Mouse (Mus musculus) midbrain, embryonic 13.5 days (tissue): Measurements from ENCODE around the gene Agpat2. TPM values are rescaled to one million over a fixed set of nuclear protein-coding genes. Genes with fewer than 3 reads are reported as not detected.
A peak's percentile ranks its signal among the peaks of the same experiment; 100 is the strongest.

Source experiments
- ATAC-seq: fragments of 200-750 bp; cut with Nextera tagmentation; 2 replicates; pipeline ENCODE4 v1.8.0; 2017; ENCODE audit warnings: mild to moderate bottlenecking, moderate TSS enrichment, moderate library complexity
- H3K27ac ChIP-seq: fragments of 300-500 bp; sonication (generic); 2 replicates; pipeline ENCODE4 v1.5.1; 2015; ENCODE audit warnings: inconsistent platforms, mild to moderate bottlenecking, moderate library complexity
- H3K27me3 ChIP-seq: fragments of 300-500 bp; sonication (generic); 2 replicates; pipeline ENCODE4 v1.6.1; 2015; ENCODE audit warnings: mild to moderate bottlenecking, inconsistent platforms
- H3K36me3 ChIP-seq: fragments of 300-500 bp; sonication (generic); 2 replicates; pipeline ENCODE4 v1.6.1; 2015; ENCODE audit warnings: mild to moderate bottlenecking, inconsistent platforms
- H3K4me1 ChIP-seq: fragments of 300-500 bp; sonication (generic); replicated peaks from 2 replicates; pipeline ENCODE4 v1.6.1; 2015; ENCODE audit warnings: inconsistent platforms
- H3K4me2 ChIP-seq: fragments of 300-500 bp; sonication (generic); replicated peaks from 2 replicates; pipeline ENCODE4 v1.6.1; 2015; ENCODE audit warnings: moderate library complexity, mild to moderate bottlenecking, inconsistent platforms
- H3K4me3 ChIP-seq: fragments of 300-500 bp; sonication (generic); replicated peaks from 2 replicates; pipeline ENCODE4 v1.5.1; 2015; ENCODE audit warnings: mild to moderate bottlenecking, inconsistent platforms
- H3K9ac ChIP-seq: fragments of 300-500 bp; sonication (generic); replicated peaks from 2 replicates; pipeline ENCODE4 v1.6.1; 2015; ENCODE audit warnings: mild to moderate bottlenecking, inconsistent platforms
- H3K9me3 ChIP-seq: fragments of 300-500 bp; sonication (generic); 2 replicates; pipeline ENCODE4 v1.6.1; 2016; ENCODE audit warnings: mild to moderate bottlenecking, inconsistent platforms
- WGBS: fragments of 180-500 bp; shearing (Covaris S2); methylation state at CpG from one replicate; pipeline ENCODE4 v1.1.7; 2015; 5-methylcytosine and 5-hydroxymethylcytosine counted together
- polyA plus RNA-seq: library from polyadenylated mRNA; unstranded; fragments of >200 nt; fragmentation: Nextera tagmentation; extraction: Ambion mirVana; gene quantifications from 2 replicates; pipeline ENCODE4 v1.2.1, GENCODE M21; 2015

Gene Agpat2
- polyA plus RNA-seq, 1 experiment from 2014 or later = 5.3 TPM

GRCm38 (mm10) chr2:26561351-26562016 lies 42.7 kb downstream of the Agpat2 start:
- Histone ChIP-seq H3K4me3 (no peak overlapping the region), H3K4me2 (no peak overlapping the region), H3K27me3 (no peaks in the 10 kb centered on the region), H3K36me3 (no peaks in the 10 kb centered on the region), H3K27ac (no peak overlapping the region), H3K9ac (0 out of 2 replicates have a peak overlapping the region, but pooled peaks have one; percentile 25), H3K4me1 (peaks cover 16% of the 10 kb centered on the region), H3K9me3 (no peaks in the 10 kb centered on the region)
- WGBS = 43% methylated on average over 6 of the region's 6 CpGs
- ATAC-seq = peak; percentile 81

GRCm38 (mm10) chr2:26560506-26560905 lies 43.7 kb downstream of the Agpat2 start:
- ATAC-seq = no peak
- Histone ChIP-seq H3K9ac (no peak overlapping the region), H3K4me3 (no peak overlapping the region), H3K9me3 (no peaks in the 10 kb centered on the region), H3K4me2 (no peak overlapping the region), H3K4me1 (peaks cover 16% of the 10 kb centered on the region), H3K27me3 (no peaks in the 10 kb centered on the region), H3K27ac (no peak overlapping the region), H3K36me3 (no peaks in the 10 kb centered on the region)
- 76% methylated on average over 5 of the region's 5 CpGs for WGBS

GRCm38 (mm10) chr2:26556535-26556993 lies 47.7 kb downstream of the Agpat2 start:
- Histone ChIP-seq H3K9me3 (no peaks in the 10 kb centered on the region), H3K27me3 (no peaks in the 10 kb centered on the region), H3K4me1 (peaks cover 15% of the 10 kb centered on the region), H3K4me3 (no peak overlapping the region), H3K27ac (no peak overlapping the region), H3K36me3 (no peaks in the 10 kb centered on the region), H3K9ac (no peak overlapping the region), H3K4me2 (no peak overlapping the region)
- ATAC-seq = no peak
- 63% methylated on average over 4 of the region's 4 CpGs for WGBS

- peaks cover 5% of the 10 kb centered on the region for H3K4me1 ChIP-seq
- ATAC-seq = no peak
- WGBS = 88% methylated on average over 4 of the region's 4 CpGs
These were observed 49.1 kb downstream of the Agpat2 start for GRCm38 (mm10) chr2:26555076-26555475.

GRCm38 (mm10) chr2:26553904-26554303 lies 50.3 kb downstream of the Agpat2 start:
- Histone ChIP-seq H3K27me3 (no peaks in the 10 kb centered on the region), H3K27ac (no peak overlapping the region), H3K9ac (no peak overlapping the region), H3K4me1 (peaks cover 6% of the 10 kb centered on the region; the same call in 1 of the 2 replicates), H3K36me3 (no peaks in the 10 kb centered on the region), H3K4me2 (no peak overlapping the region), H3K4me3 (no peak overlapping the region), H3K9me3 (no peaks in the 10 kb centered on the region)
- WGBS = 88% methylated on average over 9 of the region's 9 CpGs
- ATAC-seq = no peak

More at GRCm38 (mm10) chr2:26555076-26555475, 49.1 kb downstream of the Agpat2 start:
- H3K9ac ChIP-seq = no peak overlapping the region
- no peak overlapping the region for H3K27ac ChIP-seq
- H3K9me3 ChIP-seq = no peaks in the 10 kb centered on the region
- H3K4me2 ChIP-seq = no peak overlapping the region
- H3K27me3 ChIP-seq = no peaks in the 10 kb centered on the region
- no peaks in the 10 kb centered on the region for H3K36me3 ChIP-seq
- no peak overlapping the region for H3K4me3 ChIP-seq

- WGBS = 92% methylated on average over 2 of the region's 2 CpGs
- Histone ChIP-seq H3K4me1 (peaks cover 15% of the 10 kb centered on the region; the same call in 1 of the 2 replicates), H3K9ac (no peak overlapping the region), H3K27me3 (no peaks in the 10 kb centered on the region), H3K4me3 (no peak overlapping the region), H3K9me3 (no peaks in the 10 kb centered on the region), H3K36me3 (no peaks in the 10 kb centered on the region), H3K4me2 (no peak overlapping the region), H3K27ac (no peak overlapping the region)
- ATAC-seq = no peak
These were observed 52.2 kb downstream of the Agpat2 start for GRCm38 (mm10) chr2:26552066-26552465.

GRCm38 (mm10) chr2:26551446-26551845 lies 52.8 kb downstream of the Agpat2 start:
- no peaks in the 10 kb centered on the region for H3K9me3 ChIP-seq
- H3K36me3 ChIP-seq = no peaks in the 10 kb centered on the region
- H3K4me3 ChIP-seq = no peak overlapping the region
- ATAC-seq = no peak
- H3K4me1 ChIP-seq = peaks cover 17% of the 10 kb centered on the region; the same call in 1 of the 2 replicates
- 72% methylated on average over 8 of the region's 8 CpGs for WGBS
- H3K27ac ChIP-seq = no peak overlapping the region
- no peak overlapping the region for H3K9ac ChIP-seq
- no peak overlapping the region for H3K4me2 ChIP-seq
- H3K27me3 ChIP-seq = no peaks in the 10 kb centered on the region

GRCm38 (mm10) chr2:26550777-26551176 lies 53.4 kb downstream of the Agpat2 start:
- Histone ChIP-seq H3K9ac (no peak overlapping the region), H3K27ac (no peak overlapping the region), H3K27me3 (no peaks in the 10 kb centered on the region), H3K4me2 (no peak overlapping the region), H3K9me3 (no peaks in the 10 kb centered on the region), H3K4me1 (peaks cover 17% of the 10 kb centered on the region; the same call in 1 of the 2 replicates), H3K4me3 (no peak overlapping the region), H3K36me3 (no peaks in the 10 kb centered on the region)
- no peak for ATAC-seq
- 89% methylated on average over 3 of the region's 3 CpGs for WGBS

- H3K27ac ChIP-seq = no peak overlapping the region
- 79% methylated on average over 3 of the region's 3 CpGs for WGBS
- no peak overlapping the region for H3K4me2 ChIP-seq
- H3K9me3 ChIP-seq = no peaks in the 10 kb centered on the region
- no peaks in the 10 kb centered on the region for H3K36me3 ChIP-seq
- no peaks in the 10 kb centered on the region for H3K27me3 ChIP-seq
- peaks cover 17% of the 10 kb centered on the region; the same call in 1 of the 2 replicates for H3K4me1 ChIP-seq
- H3K4me3 ChIP-seq = no peak overlapping the region
- no peak for ATAC-seq
- no peak overlapping the region for H3K9ac ChIP-seq
These were observed 54.0 kb downstream of the Agpat2 start for GRCm38 (mm10) chr2:26550205-26550604.

- Histone ChIP-seq H3K4me3 (no peak overlapping the region), H3K4me1 (peaks cover 17% of the 10 kb centered on the region; the same call in 1 of the 2 replicates), H3K4me2 (no peak overlapping the region), H3K27ac (no peak overlapping the region), H3K9ac (no peak overlapping the region), H3K36me3 (no peaks in the 10 kb centered on the region), H3K9me3 (no peaks in the 10 kb centered on the region), H3K27me3 (no peaks in the 10 kb centered on the region)
- WGBS = 86% methylated on average over 10 of the region's 10 CpGs
- no peak for ATAC-seq
These were observed 54.4 kb downstream of the Agpat2 start for GRCm38 (mm10) chr2:26549801-26550200.

GRCm38 (mm10) chr2:26547481-26547880 lies 56.7 kb downstream of the Agpat2 start:
- Histone ChIP-seq H3K27me3 (no peaks in the 10 kb centered on the region), H3K9ac (no peak overlapping the region), H3K27ac (no peak overlapping the region), H3K4me1 (peaks cover 17% of the 10 kb centered on the region; the same call in 1 of the 2 replicates), H3K36me3 (no peaks in the 10 kb centered on the region), H3K9me3 (no peaks in the 10 kb centered on the region), H3K4me2 (no peak overlapping the region), H3K4me3 (no peak overlapping the region)
- ATAC-seq = no peak
- 39% methylated on average over 2 of the region's 2 CpGs for WGBS

- Histone ChIP-seq H3K27ac (no peak overlapping the region), H3K9me3 (no peaks in the 10 kb centered on the region), H3K4me3 (no peak overlapping the region), H3K9ac (no peak overlapping the region), H3K4me2 (no peak overlapping the region), H3K4me1 (peaks cover 28% of the 10 kb centered on the region), H3K27me3 (no peaks in the 10 kb centered on the region), H3K36me3 (no peaks in the 10 kb centered on the region)
- ATAC-seq = no peak
- 73% methylated on average over 3 of the region's 3 CpGs for WGBS
These were observed 60.0 kb downstream of the Agpat2 start for GRCm38 (mm10) chr2:26544265-26544664.
